Mouse (Mus musculus) kidney, adult 2 months (tissue): ENCODE measurements around the gene Gnat2.

Experiments
- CTCF ChIP-seq: fragments of 200-500 bp; conservative IDR thresholded peaks from 2 replicates; pipeline ENCODE4 v1.5.1; 2011; ENCODE audit warnings: low read depth, mild to moderate bottlenecking, control low read depth, low read length, moderate library complexity, mixed read lengths; ENCODE audit not compliant: insufficient read depth, insufficient read length
- POLR2A ChIP-seq: fragments of 200-500 bp; IDR thresholded peaks from one replicate; pipeline ENCODE4 v1.6.1; 2011; ENCODE audit warnings: low read depth, low read length, control low read depth

DNA sequence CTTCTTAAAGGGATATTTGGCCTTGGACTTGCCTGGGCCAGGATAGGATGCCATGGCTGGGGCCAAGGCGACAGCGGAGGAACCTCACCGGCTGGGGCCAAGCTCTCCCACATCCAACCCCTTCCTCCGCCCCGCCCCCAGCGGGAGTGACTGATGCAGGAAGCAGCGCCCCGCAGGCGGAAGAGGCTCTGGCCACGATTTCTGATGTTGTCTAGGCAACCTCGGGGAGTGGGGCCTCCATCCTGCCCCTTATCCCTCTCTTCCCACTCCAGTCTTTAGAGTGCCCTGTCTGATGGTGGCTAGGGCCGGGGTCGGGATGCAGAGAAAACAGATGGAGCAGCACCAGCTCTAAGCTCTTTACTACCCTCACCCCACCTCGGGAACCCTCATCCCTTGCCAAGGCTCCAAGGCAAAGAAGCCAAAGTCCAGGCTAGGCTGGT is 7.3 kb upstream of the Gnat2 start:
- TF ChIP-seq POLR2A = peak; percentile 37
- TF ChIP-seq CTCF = no peak
